In genomic region chrX:48310706-48311517, GRCm38 (mm10) we compare ENCODE assay signal across 8 mouse cellular contexts. TPM values are rescaled to one million over a fixed set of nuclear protein-coding genes. Genes with fewer than 3 reads are reported as not detected.
A peak's percentile ranks its signal among the peaks of the same experiment; 100 is the strongest.
DNase-seq lines count a peak whose midpoint lies in the region; ATAC-seq and TF ChIP-seq lines count a peak whose summit lies in the region.

No protein-coding gene starts in this region.

- no peak for DNase-seq in kidney, adult 2 months
- no peak for DNase-seq in layer of hippocampus, postnatal 14 days (ENCODE audit: low spot score in 2 of 2)
- DNase-seq in B cell, adult 2 months = no peak
- DNase-seq in yolk sac, embryonic 10.5 days (ENCODE audit: low spot score) = no peak

- no peak for TF ChIP-seq POLR2A in kidney, adult 2 months (IDR thresholded peaks at IDR 0.05; ENCODE audit: low read depth, low read length)

- peak overlapping the region; percentile 24; the same call in 1 of the 2 replicates for H3K4me3 ChIP-seq in kidney, embryonic 14.5 days (ENCODE audit: low read length)
- H3K4me3 ChIP-seq in kidney, adult 2 months (ENCODE audit: insufficient read depth, low read depth, low read length) = no peak overlapping the region
- H3K4me3 ChIP-seq in embryonic facial prominence, embryonic 15.5 days (replicated peaks) = peak overlapping the region; percentile 16
- 0 out of 2 replicates have a peak overlapping the region, but pooled peaks have one; percentile 7 for H3K4me3 ChIP-seq in intestine, postnatal 0 days (ENCODE audit: low read depth, low read length)
- H3K4me3 ChIP-seq in neural tube, embryonic 13.5 days = peak overlapping the region; percentile 14

- no peak overlapping the region for H3K27ac ChIP-seq in kidney, embryonic 14.5 days (ENCODE audit: low read depth, low read length)
- H3K27ac ChIP-seq in kidney, adult 2 months (ENCODE audit: insufficient read depth, low read depth, low read length) = no peak overlapping the region
- H3K27ac ChIP-seq in embryonic facial prominence, embryonic 15.5 days (replicated peaks) = no peak overlapping the region
- no peak overlapping the region for H3K27ac ChIP-seq in intestine, postnatal 0 days (ENCODE audit: low read depth, low read length)
- no peak overlapping the region for H3K27ac ChIP-seq in neural tube, embryonic 13.5 days (replicated peaks)

- ATAC-seq in kidney, embryonic 14.5 days (ENCODE audit: low FRiP score, low TSS enrichment) = peak; percentile 47
- ATAC-seq in embryonic facial prominence, embryonic 15.5 days (ENCODE audit: insufficient number of reproducible peaks, low FRiP score, low TSS enrichment, low read depth) = no peak
- no peak for ATAC-seq in intestine, postnatal 0 days
- ATAC-seq in neural tube, embryonic 13.5 days (ENCODE audit: low read depth) = no peak

- no peaks in the 10 kb centered on the region for H3K9me3 ChIP-seq in kidney, embryonic 14.5 days (ENCODE audit: control insufficient read depth, low read length)
- no peaks in the 10 kb centered on the region for H3K9me3 ChIP-seq in embryonic facial prominence, embryonic 15.5 days (replicated peaks)
- H3K9me3 ChIP-seq in intestine, postnatal 0 days (ENCODE audit: control insufficient read depth) = no peaks in the 10 kb centered on the region
- no peaks in the 10 kb centered on the region for H3K9me3 ChIP-seq in neural tube, embryonic 13.5 days

- no peaks in the 10 kb centered on the region for H3K36me3 ChIP-seq in kidney, embryonic 14.5 days (ENCODE audit: control insufficient read depth, insufficient read depth, low read length)
- no peaks in the 10 kb centered on the region for H3K36me3 ChIP-seq in kidney, adult 2 months (ENCODE audit: control insufficient read depth, insufficient read depth, low read length)
- H3K36me3 ChIP-seq in embryonic facial prominence, embryonic 15.5 days = no peaks in the 10 kb centered on the region
- no peaks in the 10 kb centered on the region for H3K36me3 ChIP-seq in intestine, postnatal 0 days (ENCODE audit: control insufficient read depth, insufficient read depth)
- H3K36me3 ChIP-seq in neural tube, embryonic 13.5 days = no peaks in the 10 kb centered on the region

- WGBS in kidney, embryonic 14.5 days = 18% methylated on average over 26 of the region's 26 CpGs
- WGBS in kidney, adult 2 months = 29% methylated on average over 26 of the region's 26 CpGs
- 21% methylated on average over 25 of the region's 26 CpGs for WGBS in embryonic facial prominence, embryonic 15.5 days
- 28% methylated on average over 25 of the region's 26 CpGs for WGBS in intestine, postnatal 0 days
- 21% methylated on average over 26 of the region's 26 CpGs for WGBS in neural tube, embryonic 13.5 days

- no peak for TF ChIP-seq CTCF in kidney, adult 2 months (conservative IDR thresholded peaks at IDR 0.05; ENCODE audit: insufficient read depth, insufficient read length, low read depth, low read length)
- no peak for TF ChIP-seq CTCF in intestine, postnatal 0 days (IDR thresholded peaks at IDR 0.05; ENCODE audit: low read depth)

- H3K4me1 ChIP-seq in kidney, embryonic 14.5 days (ENCODE audit: control insufficient read depth, insufficient read depth, low read length) = 0 out of 2 replicates have a peak, but pooled peaks cover 8% of the 10 kb centered on the region
- no peaks in the 10 kb centered on the region; the same call in 1 of the 2 replicates for H3K4me1 ChIP-seq in kidney, adult 2 months (ENCODE audit: control insufficient read depth, insufficient read depth, low read length)
- H3K4me1 ChIP-seq in embryonic facial prominence, embryonic 15.5 days = 0 out of 2 replicates have a peak, but pooled peaks cover 6% of the 10 kb centered on the region
- H3K4me1 ChIP-seq in intestine, postnatal 0 days (replicated peaks; ENCODE audit: control insufficient read depth, insufficient read depth, low read length) = no peaks in the 10 kb centered on the region
- 0 out of 2 replicates have a peak, but pooled peaks cover 6% of the 10 kb centered on the region for H3K4me1 ChIP-seq in neural tube, embryonic 13.5 days (replicated peaks)

- peak overlapping the region; percentile 45; the same call in 1 of the 2 replicates for H3K9ac ChIP-seq in kidney, embryonic 14.5 days (ENCODE audit: low read depth, low read length)
- no peak overlapping the region for H3K9ac ChIP-seq in embryonic facial prominence, embryonic 15.5 days
- H3K9ac ChIP-seq in intestine, postnatal 0 days (ENCODE audit: low read depth, low read length) = no peak overlapping the region
- peak overlapping the region; percentile 31; the same call in 1 of the 2 replicates for H3K9ac ChIP-seq in neural tube, embryonic 13.5 days

- peak overlapping the region; percentile 45 for H3K4me2 ChIP-seq in kidney, embryonic 14.5 days (replicated peaks; ENCODE audit: low read depth, low read length)
- peak overlapping the region; percentile 43 for H3K4me2 ChIP-seq in embryonic facial prominence, embryonic 15.5 days (replicated peaks)
- H3K4me2 ChIP-seq in intestine, postnatal 0 days (replicated peaks; ENCODE audit: low read depth) = peak overlapping the region; percentile 38
- peak overlapping the region; percentile 53 for H3K4me2 ChIP-seq in neural tube, embryonic 13.5 days

- H3K27me3 ChIP-seq in kidney, embryonic 14.5 days (ENCODE audit: control insufficient read depth, insufficient read depth, low read length) = peaks cover 5% of the 10 kb centered on the region; the same call in 1 of the 2 replicates
- no peaks in the 10 kb centered on the region for H3K27me3 ChIP-seq in kidney, adult 2 months (replicated peaks; ENCODE audit: control insufficient read depth, insufficient read depth, low read length)
- H3K27me3 ChIP-seq in embryonic facial prominence, embryonic 15.5 days = peaks cover 3% of the 10 kb centered on the region; the same call in 1 of the 2 replicates
- H3K27me3 ChIP-seq in intestine, postnatal 0 days (replicated peaks; ENCODE audit: control insufficient read depth, insufficient read depth, low read length) = no peaks in the 10 kb centered on the region
- peaks cover 11% of the 10 kb centered on the region; the same call in 1 of the 2 replicates for H3K27me3 ChIP-seq in neural tube, embryonic 13.5 days

RNA-seq across cellular contexts. Expression of gene Bcorl1, which starts 30.2 kb away (rescaled TPM):
- polyA plus RNA-seq in kidney, embryonic 14.5 days (2014; fragmentation: Nextera tagmentation; extraction: Ambion mirVana) = 6.1 and 10.1 TPM in 2 replicates
- 3.5 and 3.8 TPM in 2 replicates for polyA plus RNA-seq in kidney, adult 2 months (2012; rRNA removed)
- 5.3 and 5.5 TPM in 2 replicates for polyA plus RNA-seq in embryonic facial prominence, embryonic 15.5 days (2015; fragmentation: Nextera tagmentation; extraction: Ambion mirVana)
- 1.6 and 1.9 TPM in 2 replicates for polyA plus RNA-seq in intestine, postnatal 0 days (2015; fragmentation: Nextera tagmentation; extraction: Ambion mirVana)
- 5.8 and 7.8 TPM in 2 replicates for polyA plus RNA-seq in neural tube, embryonic 13.5 days (2015; fragmentation: Nextera tagmentation; extraction: Ambion mirVana)
- 10 to 100 TPM; 16.4 to 17.7 TPM for total RNA-seq in layer of hippocampus, postnatal 14 days (2021)

RNA-seq across cellular contexts. Expression of gene Utp14a, which starts 54.2 kb away (rescaled TPM):
- 20.3 and 21.9 TPM in 2 replicates for polyA plus RNA-seq in kidney, embryonic 14.5 days (2014; fragmentation: Nextera tagmentation; extraction: Ambion mirVana)
- 1.6 and 2.4 TPM in 2 replicates for polyA plus RNA-seq in kidney, adult 2 months (2012; rRNA removed)
- 19.1 and 19.2 TPM in 2 replicates for polyA plus RNA-seq in embryonic facial prominence, embryonic 15.5 days (2015; fragmentation: Nextera tagmentation; extraction: Ambion mirVana)
- polyA plus RNA-seq in intestine, postnatal 0 days (2015; fragmentation: Nextera tagmentation; extraction: Ambion mirVana) = 8.4 and 9.5 TPM in 2 replicates
- polyA plus RNA-seq in neural tube, embryonic 13.5 days (2015; fragmentation: Nextera tagmentation; extraction: Ambion mirVana) = 17.9 and 18.9 TPM in 2 replicates
- 10 to 100 TPM; 17.9 to 18.0 TPM for total RNA-seq in layer of hippocampus, postnatal 14 days (2021)

Comparison
In these comparisons a context has a peak if more than half of its experiments do, and no peak if none do; other contexts are left out.
1. H3K9ac ChIP-seq: peak in kidney, embryonic 14.5 days (single experiment) and neural tube, embryonic 13.5 days (single experiment); none in embryonic facial prominence, embryonic 15.5 days (single experiment) and intestine, postnatal 0 days (single experiment).
2. Peak in every context shown above with its lines, with median percentiles within 50 percentile points of each other: H3K4me2 ChIP-seq.